Mouse (Mus musculus): ENCODE measurements around the gene Gm14226. TPM values are rescaled to one million over a fixed set of nuclear protein-coding genes. Genes with fewer than 3 reads are reported as not detected.

Gene Gm14226
- polyA plus RNA-seq, 1 experiment from 2014 or later = 0.30 TPM

DNA sequence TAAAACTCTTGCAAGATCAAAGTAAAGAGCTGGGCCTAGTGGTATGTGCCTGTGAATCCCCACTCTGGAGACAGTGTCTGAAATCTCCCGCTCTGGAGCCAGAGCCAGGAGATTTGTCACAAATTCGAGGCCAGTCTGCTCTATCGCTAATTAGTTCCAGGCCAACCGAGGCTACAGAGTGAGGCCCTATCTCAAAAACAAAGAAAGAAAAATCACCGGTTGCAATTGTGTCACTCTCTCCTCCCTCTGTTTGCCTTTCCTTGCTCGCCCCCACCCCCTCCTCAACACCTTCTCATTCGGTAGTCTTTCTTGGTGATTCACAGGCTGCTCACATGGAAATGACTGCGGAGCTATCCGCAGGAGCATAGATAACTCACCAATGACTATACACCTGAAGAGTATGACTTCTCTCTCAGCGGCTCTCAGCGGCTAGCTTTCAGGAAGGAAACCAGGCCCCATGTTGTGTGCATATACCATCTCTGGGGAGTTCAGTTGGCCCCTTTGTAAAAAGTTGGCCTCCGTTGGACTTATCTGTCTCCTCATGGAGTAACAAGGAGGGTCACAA lies 56.8 kb downstream of the Gm14226 start:
- no peak for ATAC-seq (ENCODE audit: low read depth)

DNA sequence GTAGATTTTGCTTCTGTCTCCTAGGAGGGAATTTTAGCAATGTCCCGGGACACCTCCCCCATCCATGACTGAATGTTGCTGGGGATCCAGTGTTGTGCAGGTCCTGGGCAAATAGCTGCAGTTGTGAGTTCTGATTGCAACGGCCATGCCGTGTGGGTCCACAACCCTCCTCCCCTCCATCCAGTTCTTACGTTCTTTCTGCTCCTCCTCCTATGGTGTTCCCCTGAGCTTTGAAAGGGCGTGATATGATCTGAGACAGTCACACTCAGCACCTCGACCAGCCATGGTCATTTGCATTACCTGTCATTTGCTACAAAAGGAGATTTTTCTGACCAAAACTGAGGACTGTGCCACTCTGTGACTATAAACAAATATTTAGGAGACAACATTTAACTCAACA lies 57.6 kb downstream of the Gm14226 start:
- no peak overlapping the region for H3K4me2 ChIP-seq (ENCODE audit: low read depth, low read length)
- WGBS (ENCODE audit: insufficient replicate concordance) = 62% methylated on average over 6 of the region's 6 CpGs
- no peak overlapping the region for H3K9ac ChIP-seq (ENCODE audit: low read depth, low read length)
- H3K27me3 ChIP-seq (ENCODE audit: control insufficient read depth, insufficient read depth, low read depth, low read length) = peaks cover 3% of the 10 kb centered on the region; the same call in 1 of the 2 replicates
- no peak overlapping the region for H3K4me3 ChIP-seq (ENCODE audit: low read depth, low read length)
- no peaks in the 10 kb centered on the region for H3K9me3 ChIP-seq (replicated peaks; ENCODE audit: control insufficient read depth, low read length)
- no peak for ATAC-seq (ENCODE audit: low read depth)
- H3K4me1 ChIP-seq (ENCODE audit: control insufficient read depth, low read depth, low read length) = peaks cover 33% of the 10 kb centered on the region
- H3K36me3 ChIP-seq (ENCODE audit: control insufficient read depth, insufficient read depth) = no peaks in the 10 kb centered on the region
- H3K27ac ChIP-seq (ENCODE audit: low read length) = no peak overlapping the region

More for the DNA sequence above, 56.8 kb downstream of the Gm14226 start:
- 14% methylated on average over 12 of the region's 12 CpGs for WGBS (ENCODE audit: insufficient replicate concordance)
- peak overlapping the region; percentile 83 for H3K4me3 ChIP-seq (ENCODE audit: low read depth, low read length)
- H3K9me3 ChIP-seq (replicated peaks; ENCODE audit: control insufficient read depth, low read length) = no peaks in the 10 kb centered on the region
- peak overlapping the region; percentile 82 for H3K27ac ChIP-seq (ENCODE audit: low read length)
- H3K27me3 ChIP-seq (ENCODE audit: control insufficient read depth, insufficient read depth, low read depth, low read length) = peaks cover 3% of the 10 kb centered on the region; the same call in 1 of the 2 replicates
- H3K4me2 ChIP-seq (ENCODE audit: low read depth, low read length) = peak overlapping the region; percentile 91
- H3K9ac ChIP-seq (ENCODE audit: low read depth, low read length) = peak overlapping the region; percentile 89
- no peaks in the 10 kb centered on the region for H3K36me3 ChIP-seq (ENCODE audit: control insufficient read depth, insufficient read depth)
- peaks cover 34% of the 10 kb centered on the region for H3K4me1 ChIP-seq (ENCODE audit: control insufficient read depth, low read depth, low read length)

Other genes with a start within 250 kb of the Gm14226 start
- not detected in 2 replicates for gene Gm14214, start 248.2 kb upstream of the Gm14226 start, polyA plus RNA-seq (2015; fragmentation: Nextera tagmentation; extraction: Ambion mirVana)
- gene Raly, start 227.2 kb upstream of the Gm14226 start, polyA plus RNA-seq (2015; fragmentation: Nextera tagmentation; extraction: Ambion mirVana) = 21.8 and 23.0 TPM in 2 replicates
- not detected in 2 replicates for gene a, start 226.9 kb upstream of the Gm14226 start, polyA plus RNA-seq (2015; fragmentation: Nextera tagmentation; extraction: Ambion mirVana)
- gene Eif2s2, start 125.3 kb upstream of the Gm14226 start, polyA plus RNA-seq (2015; fragmentation: Nextera tagmentation; extraction: Ambion mirVana) = 52.8 and 61.4 TPM in 2 replicates
- gene Ahcy, start 56.2 kb downstream of the Gm14226 start, polyA plus RNA-seq (2015; fragmentation: Nextera tagmentation; extraction: Ambion mirVana) = 69.8 and 77.7 TPM in 2 replicates
- 19.6 and 19.7 TPM in 2 replicates for gene Itch, start 115.2 kb downstream of the Gm14226 start, polyA plus RNA-seq (2015; fragmentation: Nextera tagmentation; extraction: Ambion mirVana)
- gene Dynlrb1, start 218.3 kb downstream of the Gm14226 start, polyA plus RNA-seq (2015; fragmentation: Nextera tagmentation; extraction: Ambion mirVana) = 111 TPM in 2 replicates

Measured in liver, embryonic 16.5 days (tissue).